Mouse (Mus musculus) kidney, adult 2 months (tissue): Measurements from ENCODE around the gene Snrpg. TPM values are rescaled to one million over a fixed set of nuclear protein-coding genes. Genes with fewer than 3 reads are reported as not detected.
A peak's percentile ranks its signal among the peaks of the same experiment; 100 is the strongest.
"Not testable (repeated sequence)": the region's sequence is repeated elsewhere in the genome, so short reads cannot be mapped to it uniquely, and the experiment has no call there.

Source experiments
- DNase-seq: peaks from one replicate; pipeline ENCODE4 v3.0.0; 2021
- H3K27ac ChIP-seq: fragments of 200-500 bp; 2 replicates; pipeline ENCODE4 v1.5.1; 2012; ENCODE audit warnings: low read depth, low read length, control low read depth, inconsistent platforms; ENCODE audit not compliant: insufficient read depth
- H3K27me3 ChIP-seq: fragments of 200-500 bp; replicated peaks from 2 replicates; pipeline ENCODE4 v1.6.1; 2012; ENCODE audit warnings: mild to moderate bottlenecking, moderate library complexity, low read length, inconsistent platforms; ENCODE audit not compliant: control insufficient read depth, insufficient read depth
- H3K36me3 ChIP-seq: fragments of 200-500 bp; 2 replicates; pipeline ENCODE4 v1.6.1; 2012; ENCODE audit warnings: mild to moderate bottlenecking, moderate library complexity, low read length, inconsistent platforms; ENCODE audit not compliant: control insufficient read depth, insufficient read depth
- H3K4me1 ChIP-seq: fragments of 200-500 bp; 2 replicates; pipeline ENCODE4 v1.6.1; 2011; ENCODE audit warnings: low read length; ENCODE audit not compliant: control insufficient read depth, insufficient read depth
- H3K4me3 ChIP-seq: fragments of 200-500 bp; 2 replicates; pipeline ENCODE4 v1.5.1; 2011; ENCODE audit warnings: mild to moderate bottlenecking, low read depth, low read length, control low read depth; ENCODE audit not compliant: insufficient read depth
- CTCF ChIP-seq: fragments of 200-500 bp; conservative IDR thresholded peaks from 2 replicates; pipeline ENCODE4 v1.5.1; 2011; ENCODE audit warnings: low read depth, mild to moderate bottlenecking, control low read depth, low read length, moderate library complexity, mixed read lengths; ENCODE audit not compliant: insufficient read depth, insufficient read length
- POLR2A ChIP-seq: fragments of 200-500 bp; IDR thresholded peaks from one replicate; pipeline ENCODE4 v1.6.1; 2011; ENCODE audit warnings: low read depth, low read length, control low read depth
- WGBS: fragments of 180-500 bp; shearing (Covaris S2); methylation state at CpG from one replicate; pipeline ENCODE4 v1.1.7; 2018; 5-methylcytosine and 5-hydroxymethylcytosine counted together
- polyA plus RNA-seq: library from polyadenylated mRNA; depleted of rRNA; stranded (reverse); fragments of >200 nt; gene quantifications from 2 replicates; pipeline ENCODE4 v1.2.3, GENCODE M21; 2012

Gene Snrpg
- polyA plus RNA-seq, 1 experiment = 82.5 TPM

DNA sequence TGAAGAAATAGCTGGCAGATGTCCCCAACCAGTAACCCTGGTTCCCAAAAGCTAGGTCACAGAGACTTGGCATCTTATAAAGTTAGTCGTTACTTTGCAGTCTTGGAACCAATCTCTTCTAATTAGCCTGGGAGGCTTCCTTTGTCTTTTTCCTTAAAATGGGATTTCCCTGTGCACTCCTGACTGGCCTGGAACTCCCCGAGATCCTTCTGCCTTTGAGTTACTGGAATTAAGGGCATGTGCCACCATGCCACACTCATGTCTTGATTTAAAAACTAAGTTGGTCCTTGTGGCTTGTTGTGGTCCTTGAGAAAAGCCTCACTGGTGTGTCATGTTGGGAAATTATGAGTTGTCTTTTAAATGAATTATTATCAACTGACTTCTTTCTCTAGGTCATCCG is 7.2 kb downstream of the Snrpg start:
- H3K36me3 ChIP-seq = peaks cover 5% of the 10 kb centered on the region
- no peaks in the 10 kb centered on the region for H3K4me1 ChIP-seq
- DNase-seq = no peak
- no peak overlapping the region for H3K4me3 ChIP-seq
- TF ChIP-seq CTCF = no peak
- no peak for TF ChIP-seq POLR2A
- whole genome bisulfite sequencing = 84% methylated on average over 3 of the region's 3 CpGs
- H3K27ac ChIP-seq = no peak overlapping the region
- no peaks in the 10 kb centered on the region for H3K27me3 ChIP-seq

DNA sequence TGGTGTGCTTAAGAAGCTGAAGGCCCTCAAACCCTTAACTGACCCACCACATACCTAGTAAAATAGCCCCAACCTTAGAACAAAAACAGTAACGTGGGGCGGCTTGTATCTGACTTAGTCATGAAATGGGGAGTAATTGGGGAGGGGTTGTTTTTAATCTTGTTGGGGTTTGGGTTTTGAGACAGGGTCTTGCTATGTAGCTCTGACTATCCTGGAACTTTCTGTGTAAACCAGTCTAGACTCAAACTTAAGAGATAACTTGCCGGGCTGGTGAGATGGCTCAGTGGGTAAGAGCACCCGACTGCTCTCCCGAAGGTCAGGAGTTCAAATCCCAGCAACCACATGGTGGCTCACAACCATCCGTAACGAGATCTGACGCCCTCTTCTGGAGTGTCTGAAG is 9.0 kb downstream of the Snrpg start:
- 74% methylated on average over 7 of the region's 8 CpGs for WGBS
- H3K27me3 ChIP-seq = not testable (repeated sequence)

DNA sequence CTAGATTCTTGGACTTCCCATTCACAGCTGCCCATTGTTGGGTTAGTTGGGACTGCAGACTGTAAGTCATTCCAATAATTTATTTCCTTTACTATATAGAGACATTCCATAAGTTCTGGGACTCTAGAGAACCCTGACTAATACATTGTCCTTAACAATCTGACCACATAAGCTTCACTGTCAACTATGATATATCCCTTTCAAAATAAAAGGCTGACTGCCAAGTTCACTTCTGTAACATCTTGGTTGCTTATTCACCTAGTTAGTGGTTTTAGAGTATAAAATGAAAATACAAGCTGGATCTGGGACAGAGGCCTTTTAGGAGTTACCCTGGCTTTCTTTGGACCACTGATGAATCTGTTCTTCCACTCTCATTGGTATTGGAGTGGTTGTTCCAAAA is 11.4 kb downstream of the Snrpg start:
- Histone ChIP-seq H3K36me3 (peaks cover 5% of the 10 kb centered on the region), H3K27ac (no peak overlapping the region), H3K4me3 (no peak overlapping the region), H3K27me3 (no peaks in the 10 kb centered on the region), H3K4me1 (no peaks in the 10 kb centered on the region; the same call in 1 of the 2 replicates)
- TF ChIP-seq POLR2A (no peak), CTCF (no peak)
- DNase-seq = no peak

More for the DNA sequence above, 9.0 kb downstream of the Snrpg start:
- H3K27ac ChIP-seq, H3K4me3 ChIP-seq, DNase-seq, H3K4me1 ChIP-seq, H3K36me3 ChIP-seq: not testable (repeated sequence)

DNA sequence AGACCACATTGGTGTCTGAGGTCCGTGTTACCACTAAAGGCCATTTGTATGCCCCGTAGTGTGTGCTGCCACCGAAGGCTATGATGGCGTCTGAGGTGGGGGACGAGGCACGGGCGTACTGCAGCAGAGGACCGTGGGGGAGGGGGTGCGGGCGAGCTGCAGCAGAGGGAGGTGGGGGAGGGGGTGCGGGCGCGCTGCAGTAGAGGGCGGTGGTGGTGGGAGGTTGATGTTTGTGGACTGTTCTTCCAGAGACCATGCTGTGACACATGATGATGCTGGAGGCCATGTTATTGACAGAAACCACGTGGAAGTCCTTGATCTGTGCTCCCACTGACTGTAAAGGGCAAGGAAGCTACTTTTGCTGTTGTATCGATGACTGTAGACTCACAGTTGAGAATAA is 12.3 kb downstream of the Snrpg start:
- Histone ChIP-seq H3K27me3 (no peaks in the 10 kb centered on the region), H3K4me3 (no peak overlapping the region), H3K27ac (no peak overlapping the region), H3K36me3 (0 out of 2 replicates have a peak, but pooled peaks cover 1% of the 10 kb centered on the region), H3K4me1 (no peaks in the 10 kb centered on the region; the same call in 1 of the 2 replicates)
- DNase-seq = no peak
- TF ChIP-seq POLR2A = no peak
- 50% methylated on average over 16 of the region's 16 CpGs for WGBS

DNA sequence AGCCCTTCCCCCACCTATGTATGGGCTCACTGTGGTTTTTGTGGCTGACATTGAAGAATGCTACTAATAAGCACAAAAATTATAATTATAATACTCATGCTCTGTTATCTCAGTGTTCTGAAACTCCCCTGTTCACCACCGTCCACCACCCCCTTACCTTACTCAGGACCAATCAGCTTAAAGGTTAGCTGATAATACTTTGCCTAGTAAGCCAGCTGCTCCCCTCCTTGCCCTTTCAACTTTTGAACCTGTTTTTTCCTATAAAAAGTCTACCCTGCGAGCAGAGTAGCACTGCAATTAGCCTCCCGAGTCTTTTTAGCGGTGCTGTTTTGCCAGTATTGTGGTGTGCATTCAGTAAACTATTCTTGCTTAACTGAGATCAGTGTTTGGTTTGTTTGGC is 13.6 kb downstream of the Snrpg start:
- H3K36me3 ChIP-seq = no peaks in the 10 kb centered on the region
- WGBS = 62% methylated on average over 4 of the region's 4 CpGs

DNA sequence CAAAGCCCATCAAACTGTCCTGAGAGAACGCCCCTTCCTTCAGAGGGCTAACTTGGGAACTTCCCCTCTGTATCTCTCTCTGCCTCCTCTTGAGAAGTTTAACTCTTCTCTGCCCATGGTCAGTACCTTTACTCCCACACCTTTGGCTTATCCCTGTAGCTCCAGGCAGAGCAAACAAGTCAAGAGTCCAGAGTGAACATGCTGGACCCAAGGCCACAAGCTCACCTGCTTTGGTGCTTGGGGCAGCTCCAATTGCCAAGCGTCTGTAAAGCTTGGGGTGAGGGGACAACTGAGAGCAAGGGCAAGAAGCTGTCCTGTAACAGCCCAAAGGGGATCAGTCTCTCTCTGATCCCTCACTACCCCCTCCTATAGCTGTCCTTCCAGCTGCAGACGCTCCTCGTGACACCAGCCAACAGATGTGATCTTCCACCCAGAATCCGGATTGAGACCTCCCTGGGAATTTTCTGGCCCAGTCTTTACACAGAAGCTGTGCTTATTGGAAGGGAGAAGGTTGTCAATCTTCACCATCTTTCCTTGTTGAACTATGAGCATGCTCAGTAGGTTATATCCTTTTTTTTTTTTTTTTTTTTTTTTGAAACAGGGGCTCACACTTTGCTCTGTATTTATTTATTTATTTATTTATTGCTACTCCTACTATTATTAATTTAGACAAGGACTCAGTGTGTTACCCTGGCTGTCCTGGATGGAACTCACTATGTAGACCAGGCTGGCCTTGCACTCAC is 14.4 kb downstream of the Snrpg start:
- Histone ChIP-seq H3K27me3 (no peaks in the 10 kb centered on the region), H3K4me1 (peaks cover 5% of the 10 kb centered on the region; the same call in 1 of the 2 replicates), H3K27ac (no peak overlapping the region), H3K36me3 (no peaks in the 10 kb centered on the region), H3K4me3 (no peak overlapping the region)
- 87% methylated on average over 5 of the region's 5 CpGs for WGBS
- DNase-seq = no peak
- no peak for TF ChIP-seq CTCF
- no peak for TF ChIP-seq POLR2A

More for the DNA sequence above, 13.6 kb downstream of the Snrpg start:
- no peak overlapping the region for H3K27ac ChIP-seq
- DNase-seq = no peak
- no peak for TF ChIP-seq POLR2A
- no peak for TF ChIP-seq CTCF
- no peaks in the 10 kb centered on the region for H3K27me3 ChIP-seq
- H3K4me1 ChIP-seq = peaks cover 5% of the 10 kb centered on the region; the same call in 1 of the 2 replicates
- H3K4me3 ChIP-seq = no peak overlapping the region

DNA sequence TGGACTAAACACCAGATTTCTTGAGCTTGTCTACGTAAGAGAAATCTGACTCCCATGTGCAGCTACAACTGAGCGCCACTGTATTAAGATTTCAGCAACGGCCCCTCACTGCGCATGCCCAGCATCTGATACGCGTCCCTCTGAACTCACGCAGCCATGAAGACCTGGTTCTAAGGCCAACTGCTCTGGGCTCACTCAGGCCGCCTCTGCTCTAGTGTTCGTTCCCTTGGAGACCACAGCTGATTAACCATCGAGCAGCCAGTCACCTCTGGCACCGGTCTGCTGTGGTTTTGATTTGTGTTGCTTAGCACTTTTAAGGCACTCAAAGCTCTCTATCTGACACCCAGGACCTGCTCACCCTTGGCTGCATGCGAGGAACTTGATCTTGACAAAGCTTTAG is 16.2 kb downstream of the Snrpg start:
- peaks cover 5% of the 10 kb centered on the region; the same call in 1 of the 2 replicates for H3K4me1 ChIP-seq
- DNase-seq = peak; percentile 86
- 28% methylated on average over 12 of the region's 12 CpGs for WGBS
- H3K4me3 ChIP-seq = no peak overlapping the region
- TF ChIP-seq CTCF (no peak), POLR2A (no peak)
- H3K36me3 ChIP-seq = peaks cover 7% of the 10 kb centered on the region; the same call in 1 of the 2 replicates
- no peaks in the 10 kb centered on the region for H3K27me3 ChIP-seq
- peak overlapping the region; percentile 85 for H3K27ac ChIP-seq

DNA sequence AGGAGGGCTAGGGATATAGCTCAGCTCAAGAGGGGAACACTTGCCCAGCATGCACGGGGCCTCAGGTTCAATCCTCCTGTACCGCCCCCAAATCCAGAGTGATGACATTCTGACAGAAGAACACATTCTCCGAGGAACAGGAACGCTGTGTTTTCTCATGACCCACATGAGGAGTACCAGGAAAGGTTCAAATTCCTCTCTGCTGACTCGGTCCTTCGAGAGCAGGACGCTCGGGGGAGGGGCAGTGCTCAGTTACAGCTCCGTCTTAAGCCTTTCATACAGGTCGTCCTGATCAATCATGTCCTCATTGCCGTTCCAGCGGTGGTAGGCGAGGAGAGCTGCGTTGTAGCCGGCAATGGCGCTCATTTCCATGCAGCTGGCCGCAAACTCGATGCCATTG is 17.4 kb downstream of the Snrpg start:
- no peak for TF ChIP-seq POLR2A
- no peak for TF ChIP-seq CTCF
- Histone ChIP-seq H3K4me1 (peaks cover 5% of the 10 kb centered on the region; the same call in 1 of the 2 replicates), H3K36me3 (peaks cover 7% of the 10 kb centered on the region; the same call in 1 of the 2 replicates), H3K4me3 (no peak overlapping the region), H3K27ac (peak overlapping the region; percentile 62), H3K27me3 (no peaks in the 10 kb centered on the region)
- DNase-seq = peak; percentile 64
- 54% methylated on average over 18 of the region's 18 CpGs for WGBS
